Mouse (Mus musculus): ENCODE results near the gene Habp2.
A peak's percentile ranks its signal among the peaks of the same experiment; 100 is the strongest.

DNA sequence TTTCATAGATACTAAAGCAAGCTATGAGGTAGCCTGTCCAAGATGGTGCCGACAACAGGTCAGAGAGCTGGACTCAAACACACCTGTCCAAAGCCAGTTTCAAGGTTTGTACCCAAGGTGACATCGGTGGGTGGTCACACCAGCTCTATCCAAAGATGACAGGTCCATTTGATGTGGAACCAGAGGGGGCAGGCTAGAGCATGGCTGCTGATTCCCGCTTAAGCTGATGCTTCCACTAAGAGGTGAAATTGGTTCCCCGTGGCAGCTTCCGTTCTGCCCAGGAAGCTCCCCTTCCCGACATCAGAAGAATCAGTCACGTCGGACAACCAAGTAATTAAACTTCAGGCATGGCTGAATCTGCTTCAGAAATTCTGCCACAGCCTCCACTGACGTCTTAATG, 5.4 kb downstream of the Habp2 start:
- no peak for TF ChIP-seq EP300 (IDR thresholded peaks at IDR 0.05; ENCODE audit: insufficient read depth, low read depth, low read length)
- TF ChIP-seq CTCF (IDR thresholded peaks at IDR 0.05; ENCODE audit: low read depth, low read length), result peak; percentile 11
- TF ChIP-seq POLR2A (IDR thresholded peaks at IDR 0.05; ENCODE audit: insufficient read depth, low read length), result no peak
